Mouse (Mus musculus): ENCODE measurements around the gene Olfr1413. TPM values are rescaled to one million over a fixed set of nuclear protein-coding genes. Genes with fewer than 3 reads are reported as not detected.

The Olfr1413 gene
- not detected for total RNA-seq (2021)

DNA sequence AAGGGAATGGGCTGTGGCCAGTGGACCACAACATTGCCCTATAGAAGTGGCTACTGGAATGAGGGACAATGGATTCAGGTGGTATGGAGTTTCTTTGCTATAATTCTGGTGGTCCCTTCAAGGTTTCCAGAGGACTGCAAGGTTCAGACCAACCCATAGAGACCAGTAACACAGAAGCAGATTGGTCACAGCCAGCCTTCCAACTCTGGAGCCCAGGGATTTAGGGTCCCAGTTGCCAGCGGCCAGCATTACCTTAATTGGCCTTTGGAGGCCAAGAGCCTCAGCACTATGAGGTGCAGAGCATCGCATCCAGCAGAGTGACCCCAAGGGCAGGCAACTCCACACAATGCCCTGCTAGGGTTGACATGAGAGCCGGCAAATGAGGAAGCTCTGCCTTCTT lies at the start of gene Olfr1413:
TSS of gene Olfr1413 (plus strand) at position 301 of the 400 bp plus-strand sequence.
- no peak for DNase-seq (ENCODE audit: low spot score in 2 of 2)
- intact Hi-C loops (cut with DNase I): no loop called here

- peak; percentile 42 to 53 for DNase-seq (ENCODE audit: low spot score in 2 of 2)
- intact Hi-C loops (cut with DNase I): loop anchor here (1.0 to 5.0 kb wide), 4 partner anchors 90 to 376 kb away; partner anchors contain the start of gene Otos
Observed at GRCm38 (mm10) chr1:92521376-92521775, 49.7 kb upstream of the Olfr1413 start.

GRCm38 (mm10) chr1:92523764-92524163 lies 47.4 kb upstream of the Olfr1413 start:
- DNase-seq (ENCODE audit: low spot score in 2 of 2): no peak
- intact Hi-C loops (cut with DNase I): loop anchor here (5.0 kb wide), 1 partner anchor 374 kb away; no protein-coding TSS in a partner anchor

- intact Hi-C loops (cut with DNase I): loop anchor here (5.0 kb wide), 1 partner anchor 70 kb away; the partner anchor contains the start of gene Olfr1410
- DNase-seq (ENCODE audit: low spot score in 2 of 2): no peak
Observed at GRCm38 (mm10) chr1:92536972-92537371, 34.1 kb upstream of the Olfr1413 start.

- intact Hi-C loops (cut with DNase I): loop anchor here (5.0 kb wide), 1 partner anchor 68 kb away; the partner anchor contains the start of gene Olfr1410
- DNase-seq (ENCODE audit: low spot score in 2 of 2): peak in 1 of 2 experiments; percentile 53
Observed at GRCm38 (mm10) chr1:92539071-92539470, 32.1 kb upstream of the Olfr1413 start.

GRCm38 (mm10) chr1:92545929-92546328 lies 25.2 kb upstream of the Olfr1413 start:
- DNase-seq (ENCODE audit: low spot score in 2 of 2): no peak
- intact Hi-C loops (cut with DNase I): no loop called here

DNA sequence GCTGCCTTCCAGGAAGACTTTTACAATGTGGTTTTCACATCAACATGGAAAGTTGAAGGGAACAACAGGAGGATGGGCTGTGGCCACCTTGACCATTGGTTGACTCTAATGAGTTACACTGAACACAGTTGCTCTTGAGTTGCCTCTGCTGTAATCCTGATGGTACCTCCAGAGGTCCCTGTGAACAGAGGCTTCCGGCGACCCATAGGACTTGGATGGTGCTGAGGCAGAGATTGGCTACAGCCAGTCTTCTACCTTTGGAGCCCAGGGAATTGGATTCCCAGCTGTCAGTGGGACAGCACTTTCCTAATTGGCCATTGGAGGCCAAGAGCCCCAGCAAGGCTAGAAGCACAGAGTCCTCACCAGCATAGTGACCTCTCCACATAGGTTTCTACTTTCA lies 14.4 kb downstream of the Olfr1413 start, which contains the start of gene Olfr1412:
TSS of gene Olfr1412 (plus strand) at position 301 of the 400 bp plus-strand sequence.
- no peak for DNase-seq (ENCODE audit: low spot score in 2 of 2)
- intact Hi-C loops (cut with DNase I): no loop called here

GRCm38 (mm10) chr1:92594111-92594510 lies 23.0 kb downstream of the Olfr1413 start, which contains the start of gene Olfr1411:
Gene Olfr1411 (plus strand): TSS chr1:92594411.
- no peak for DNase-seq (ENCODE audit: low spot score in 2 of 2)
- intact Hi-C loops (cut with DNase I): no loop called here

DNA sequence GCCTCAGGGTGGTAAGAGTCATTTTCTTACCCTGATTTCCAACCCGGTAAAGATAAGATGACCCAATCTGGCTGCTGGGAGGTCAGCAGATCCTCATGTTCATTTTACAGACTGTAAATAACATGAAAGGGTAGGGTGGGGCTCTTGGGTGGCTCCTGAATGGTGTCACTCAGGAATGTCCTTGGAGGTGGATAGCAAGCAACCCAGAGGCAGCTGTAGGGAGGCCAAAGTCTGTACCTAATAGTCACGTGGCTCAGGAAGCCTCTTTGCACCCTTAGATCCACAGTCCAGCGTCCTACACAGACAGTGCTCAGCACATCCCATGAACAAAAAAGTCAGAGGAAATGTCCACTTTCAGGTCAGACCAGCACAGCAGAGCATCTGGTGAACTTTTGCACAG lies 24.9 kb downstream of the Olfr1413 start:
- no peak for DNase-seq (ENCODE audit: low spot score in 2 of 2)
- intact Hi-C loops (cut with DNase I): no loop called here

GRCm38 (mm10) chr1:92605482-92605881 lies 34.4 kb downstream of the Olfr1413 start, which contains the start of gene Olfr1410:
Gene Olfr1410 (plus strand): TSS chr1:92605782.
- intact Hi-C loops (cut with DNase I): loop anchor here (5.0 kb wide), 1 partner anchor 68 kb away; no protein-coding TSS in a partner anchor

DNA sequence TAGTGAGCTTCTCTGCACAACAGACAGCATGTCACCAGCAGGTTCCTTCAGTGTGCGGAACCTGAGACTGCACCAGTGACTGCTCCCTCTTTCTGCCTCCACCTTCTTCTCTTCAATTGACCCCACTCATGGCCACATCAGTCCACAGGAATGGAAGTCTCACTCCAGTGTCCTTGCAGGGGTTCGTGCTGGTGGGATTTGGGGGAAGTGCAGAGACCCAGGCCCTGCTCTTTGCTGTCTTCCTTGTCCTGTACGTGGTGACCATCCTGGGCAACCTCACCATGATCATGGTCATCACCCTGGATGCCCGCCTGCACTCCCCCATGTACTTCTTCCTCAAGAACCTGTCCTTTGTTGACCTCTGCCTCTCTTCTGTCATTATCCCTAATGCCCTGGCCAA lies 36.6 kb downstream of the Olfr1413 start:
- DNase-seq (ENCODE audit: low spot score in 2 of 2): no peak
- intact Hi-C loops (cut with DNase I): loop anchor here (5.0 kb wide), 1 partner anchor 70 kb away; no protein-coding TSS in a partner anchor

More at GRCm38 (mm10) chr1:92605482-92605881, 34.4 kb downstream of the Olfr1413 start, which contains the start of gene Olfr1410:
- DNase-seq (ENCODE audit: low spot score in 2 of 2): no peak

GRCm38 (mm10) chr1:92611008-92611407 lies 39.9 kb downstream of the Olfr1413 start:
- intact Hi-C loops (cut with DNase I): loop anchor here (1.0 to 5.0 kb wide), 2 partner anchors 90 to 139 kb away; partner anchors contain the start of gene Ndufa10
- peak; percentile 61 to 71 for DNase-seq (ENCODE audit: low spot score in 2 of 2)

DNA sequence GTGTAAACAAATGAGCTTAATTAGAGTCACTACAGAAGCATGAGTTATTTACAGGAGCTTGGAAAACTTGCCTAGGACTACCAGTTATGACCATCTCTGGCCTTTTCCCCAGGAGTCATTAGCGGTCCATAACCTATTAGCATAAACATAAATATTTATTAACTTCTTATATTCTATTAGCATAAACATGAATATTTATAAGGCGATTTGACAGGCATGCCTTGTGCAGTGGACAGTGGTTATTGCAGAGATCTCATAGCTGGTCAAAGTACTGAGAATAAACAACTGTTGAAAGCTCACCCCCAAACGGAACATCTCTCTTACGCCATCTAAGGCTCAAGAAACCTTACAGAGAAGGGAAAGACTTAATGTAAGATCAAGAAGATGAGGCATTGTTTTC lies 42.1 kb downstream of the Olfr1413 start:
- intact Hi-C loops (cut with DNase I): loop anchor here (5.0 kb wide), 1 partner anchor 141 kb away; the partner anchor contains the start of gene Ndufa10

DNA sequence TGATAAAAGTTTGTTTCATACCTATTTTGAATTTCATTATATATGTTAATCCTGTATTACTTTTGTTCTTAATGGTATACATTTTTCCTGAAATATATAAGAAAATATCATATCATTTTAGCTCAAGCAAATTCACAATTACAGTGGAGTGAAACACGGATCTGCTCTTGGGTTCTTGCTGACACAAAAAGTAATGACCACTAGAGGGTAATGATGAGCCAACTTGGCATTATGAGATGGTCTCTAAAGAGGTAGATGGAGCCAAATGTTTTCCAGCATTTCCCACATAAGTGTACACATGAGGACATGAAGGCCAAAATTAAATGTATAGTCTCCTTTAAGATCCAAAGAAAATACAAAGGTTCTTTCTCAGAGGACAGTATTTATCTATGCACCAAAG lies 43.4 kb downstream of the Olfr1413 start:
- intact Hi-C loops (cut with DNase I): loop anchor here (2.0 to 5.0 kb wide), 2 partner anchors 34 to 142 kb away; partner anchors contain the start of genes Ndufa10 and Otos
- DNase-seq (ENCODE audit: low spot score in 2 of 2): peak in 1 of 2 experiments; percentile 52

More for the DNA sequence above, 42.1 kb downstream of the Olfr1413 start:
- DNase-seq (ENCODE audit: low spot score in 2 of 2): no peak

DNA sequence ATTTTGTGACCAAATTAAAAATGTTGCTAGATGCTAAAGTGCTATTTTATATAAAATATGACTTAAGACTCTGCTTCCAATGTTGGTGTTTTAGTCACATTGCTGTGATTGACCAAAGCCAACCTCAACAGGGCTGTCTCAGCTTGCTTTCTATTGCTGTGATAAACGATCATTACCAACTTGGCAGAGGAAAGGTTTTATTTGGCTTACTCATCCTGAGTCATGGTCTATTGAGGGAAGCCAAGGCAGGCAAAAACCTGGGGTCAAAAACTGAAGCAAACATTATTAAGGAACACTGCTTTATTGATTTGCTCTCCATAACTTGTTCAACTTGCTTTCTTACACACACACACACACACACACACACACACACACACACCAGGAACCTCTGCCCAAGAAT lies 44.9 kb downstream of the Olfr1413 start:
- no peak for DNase-seq (ENCODE audit: low spot score in 2 of 2)
- intact Hi-C loops (cut with DNase I): no loop called here

GRCm38 (mm10) chr1:92617488-92617887 lies 46.4 kb downstream of the Olfr1413 start, which contains the start of gene Olfr12:
Gene Olfr12 (plus strand): TSS chr1:92617788.
- no peak for DNase-seq (ENCODE audit: low spot score in 2 of 2)
- intact Hi-C loops (cut with DNase I): no loop called here

DNA sequence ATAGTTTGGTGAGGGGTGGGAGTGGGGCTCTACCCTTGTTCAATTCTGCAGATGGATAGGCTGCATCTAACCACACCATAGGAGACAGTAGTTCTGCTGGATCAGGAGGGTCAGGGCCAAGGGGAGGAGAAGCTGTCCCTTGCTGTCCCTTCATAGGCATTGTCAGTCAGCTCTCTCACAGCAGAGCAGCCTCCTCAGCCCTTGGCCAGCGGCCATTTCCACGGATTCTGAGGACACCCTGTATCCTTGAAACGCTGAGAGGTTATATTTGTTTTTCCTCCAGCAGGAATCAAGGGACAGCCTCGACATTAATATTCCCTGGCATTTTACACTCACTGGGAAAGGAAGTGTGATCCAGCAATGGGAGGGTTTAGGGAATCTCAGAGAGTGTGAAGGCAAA lies 47.2 kb downstream of the Olfr1413 start:
- intact Hi-C loops (cut with DNase I): no loop called here

More for the DNA sequence above, 47.2 kb downstream of the Olfr1413 start:
- DNase-seq (ENCODE audit: low spot score in 2 of 2): no peak

Measured in left cerebral cortex, postnatal 25 days (tissue).